Mouse (Mus musculus): ENCODE results near the gene L3mbtl3.

The L3mbtl3 gene

DNA sequence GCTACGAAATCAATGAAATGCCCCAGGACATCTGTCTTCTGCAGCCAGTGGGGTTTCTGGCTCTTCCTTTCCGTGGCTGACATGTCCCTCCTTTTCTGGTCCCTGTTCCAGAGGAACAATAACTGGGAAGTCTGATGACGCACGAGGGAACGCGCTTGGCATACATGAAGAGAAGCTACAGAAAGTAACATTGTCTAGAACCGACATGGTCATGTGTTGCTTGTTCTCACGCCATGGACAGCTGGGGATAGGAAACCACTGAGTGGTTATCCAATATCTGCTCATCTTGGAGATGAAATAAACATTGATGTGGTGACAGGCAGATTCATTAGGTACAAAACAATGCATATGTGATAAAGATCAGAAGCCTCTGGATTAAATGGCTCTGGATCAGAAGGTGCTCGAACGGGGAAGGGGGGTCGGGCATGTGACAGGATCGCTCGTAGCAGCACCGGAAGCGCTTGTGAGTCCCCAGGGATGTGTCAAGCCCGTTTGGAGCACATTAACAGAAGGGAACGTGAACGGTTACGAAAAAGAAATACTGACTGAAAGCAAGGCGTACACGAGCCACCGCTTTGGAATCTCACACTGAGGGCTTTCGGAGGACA is 37.8 kb downstream of the L3mbtl3 start:
- DNase-seq (ENCODE audit: low spot score), result no peak

- DNase-seq (ENCODE audit: low spot score), result no peak
These were observed 41.8 kb downstream of the L3mbtl3 start for GRCm38 (mm10) chr10:26333966-26334365.

DNA sequence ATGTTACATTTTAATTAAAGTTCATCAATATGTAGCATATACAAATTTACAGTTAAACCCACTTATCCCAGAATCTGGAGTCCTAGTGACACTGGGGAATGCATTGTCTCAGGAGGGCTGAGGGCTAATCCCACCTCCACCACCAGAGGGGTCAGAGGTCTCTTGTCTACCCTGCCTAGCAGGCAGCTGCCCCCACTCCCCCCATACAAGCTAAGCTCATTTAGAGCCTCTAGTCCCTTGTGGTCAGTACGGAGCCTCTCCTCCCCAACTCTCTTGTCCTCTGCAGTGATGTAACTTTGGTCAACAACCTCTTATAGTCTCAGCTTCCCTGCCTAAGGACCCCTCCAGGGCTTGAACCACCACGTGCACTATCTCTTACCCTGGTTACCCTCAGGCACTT is 43.0 kb downstream of the L3mbtl3 start:
- no peak for DNase-seq (ENCODE audit: low spot score)

DNA sequence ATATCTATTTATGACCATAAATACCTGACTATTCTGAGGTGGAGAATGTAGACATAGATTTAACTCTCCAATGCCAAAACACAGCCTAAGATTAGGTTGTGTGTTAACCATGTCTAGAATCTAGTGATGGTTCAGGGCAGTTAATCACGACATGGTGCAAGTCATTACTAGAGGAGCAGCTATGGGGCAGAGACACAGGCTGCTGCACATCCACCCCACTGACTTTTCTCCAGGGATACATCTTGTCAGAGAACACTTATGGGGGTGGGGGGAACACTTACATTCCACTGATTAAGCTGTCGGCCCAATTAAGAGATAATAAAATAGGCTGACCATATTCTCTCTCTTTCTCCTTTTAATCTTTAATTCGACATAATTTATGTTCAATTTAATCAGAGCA is 46.9 kb downstream of the L3mbtl3 start:
- no peak for DNase-seq (ENCODE audit: low spot score)

DNA sequence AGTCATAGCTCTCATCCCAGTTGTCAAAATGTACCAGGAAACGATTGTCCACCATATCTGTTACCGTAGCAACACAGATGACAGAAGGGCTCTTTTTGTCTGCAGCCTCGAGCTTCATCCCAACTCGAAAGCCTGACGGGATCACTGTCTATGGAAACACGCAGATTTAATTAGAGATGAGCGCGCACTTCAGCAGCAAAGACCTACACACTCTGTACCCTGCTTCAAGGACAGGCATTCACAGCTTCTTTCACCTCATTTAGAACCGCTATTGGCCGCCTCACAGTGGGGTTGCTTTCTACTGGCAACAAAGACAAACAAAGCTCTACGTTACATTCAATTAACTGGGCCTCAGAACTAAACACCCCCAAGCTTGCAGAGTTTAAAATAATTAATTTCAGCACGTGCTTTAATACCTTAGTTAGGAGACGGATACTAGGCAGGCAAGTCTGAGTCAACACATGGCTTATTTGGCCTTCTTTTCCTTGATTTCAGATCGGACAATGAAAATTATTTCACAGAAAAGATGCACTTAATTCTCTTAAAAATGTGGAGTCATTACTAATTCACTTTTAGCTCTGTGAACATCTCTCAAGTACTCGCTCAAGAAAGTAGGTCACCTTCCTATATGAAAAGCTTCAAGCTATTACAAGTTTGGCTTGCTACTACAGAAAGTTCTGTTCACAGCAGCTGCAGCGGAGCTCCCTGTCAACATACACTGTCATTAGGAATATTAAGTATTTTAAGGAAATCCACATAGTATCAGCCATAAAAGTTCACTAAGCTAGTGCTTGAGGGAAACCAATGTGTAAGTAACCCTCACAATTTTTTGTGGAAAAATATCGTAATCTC is 47.9 kb downstream of the L3mbtl3 start:
- DNase-seq (ENCODE audit: low spot score), result no peak

- DNase-seq (ENCODE audit: low spot score), result no peak
These were observed 48.5 kb downstream of the L3mbtl3 start for GRCm38 (mm10) chr10:26327291-26327690.

- no peak for DNase-seq (ENCODE audit: low spot score)
These were observed 50.5 kb downstream of the L3mbtl3 start for GRCm38 (mm10) chr10:26325320-26325719.

DNA sequence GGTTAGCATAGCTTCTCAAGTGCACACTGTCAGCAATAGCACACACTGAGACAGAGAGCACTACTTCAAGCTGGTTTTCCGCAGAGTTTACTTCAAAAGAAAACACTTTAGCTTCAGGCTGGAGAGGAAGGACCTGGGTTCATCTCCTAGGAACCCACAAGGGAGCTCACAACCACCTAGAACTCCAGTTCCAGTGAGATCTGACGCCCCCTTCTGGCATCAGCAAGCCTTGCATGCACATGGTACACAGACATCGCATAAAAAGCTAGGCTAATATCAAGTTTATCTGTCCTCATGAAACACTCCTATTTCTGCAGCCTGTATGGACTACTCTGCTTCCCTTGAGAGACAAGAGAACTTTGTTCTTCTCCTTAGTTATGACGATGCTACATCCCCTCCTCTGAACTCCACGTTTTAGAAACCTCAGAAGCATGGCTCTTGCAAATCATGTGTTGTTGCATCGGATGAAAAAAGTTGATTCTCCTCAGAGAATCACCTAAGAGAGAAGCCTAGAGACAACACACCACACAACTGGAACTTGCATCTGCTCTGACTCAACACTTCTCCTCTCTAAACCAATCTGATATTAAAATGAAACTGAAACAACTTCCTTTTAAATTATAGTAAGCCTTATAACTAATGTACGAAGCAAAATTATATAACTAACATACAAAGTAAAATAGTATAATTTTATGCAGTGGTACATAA is 53.3 kb downstream of the L3mbtl3 start:
- no peak for DNase-seq (ENCODE audit: low spot score)

DNA sequence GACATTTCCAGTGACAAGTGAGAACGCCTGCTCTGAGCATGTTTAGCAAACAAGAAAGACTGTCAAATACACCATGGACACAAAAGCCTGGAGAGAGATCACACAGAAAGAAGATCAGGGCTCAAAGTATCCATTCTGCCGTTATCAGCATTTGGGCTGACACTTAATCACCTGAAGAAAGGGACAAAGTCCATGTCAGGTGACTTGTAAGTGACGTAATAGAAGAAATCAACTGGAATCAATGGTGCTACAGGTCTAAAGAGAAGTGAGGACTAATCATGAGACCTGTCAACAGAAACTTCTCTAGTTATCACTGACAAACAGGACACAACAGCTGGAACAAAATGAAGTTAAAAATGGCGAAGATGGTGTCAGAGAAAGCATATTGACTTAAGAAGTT is 55.1 kb downstream of the L3mbtl3 start:
- DNase-seq (ENCODE audit: low spot score), result no peak

GRCm38 (mm10) chr10:26314327-26314726 is 61.4 kb downstream of the L3mbtl3 start:
- DNase-seq (ENCODE audit: low spot score), result no peak

- DNase-seq (ENCODE audit: low spot score), result no peak
These were observed 72.3 kb downstream of the L3mbtl3 start for GRCm38 (mm10) chr10:26303485-26303884.

- no peak for DNase-seq (ENCODE audit: low spot score)
These were observed 73.4 kb downstream of the L3mbtl3 start for GRCm38 (mm10) chr10:26302336-26302735.

DNA sequence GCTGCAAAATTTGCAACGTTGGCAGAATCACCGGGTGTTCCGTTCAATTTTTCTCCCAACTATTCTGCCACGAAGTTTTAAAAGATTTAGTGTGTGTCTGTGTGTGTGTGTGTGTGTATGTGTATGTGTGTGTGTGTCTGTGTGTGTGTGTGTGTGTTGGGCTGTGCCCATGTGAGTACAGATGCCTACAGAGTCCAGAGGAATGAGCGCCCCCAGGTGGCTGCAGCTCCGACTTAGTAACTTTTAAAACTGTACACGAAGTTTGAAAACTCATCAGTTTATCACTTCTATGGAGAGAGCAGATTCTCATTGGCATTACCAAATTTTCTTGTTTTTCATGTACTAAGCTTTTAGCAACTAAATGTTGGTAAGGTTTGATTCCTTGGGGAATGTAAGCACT is 78.1 kb downstream of the L3mbtl3 start:
- DNase-seq (ENCODE audit: low spot score), result no peak

DNA sequence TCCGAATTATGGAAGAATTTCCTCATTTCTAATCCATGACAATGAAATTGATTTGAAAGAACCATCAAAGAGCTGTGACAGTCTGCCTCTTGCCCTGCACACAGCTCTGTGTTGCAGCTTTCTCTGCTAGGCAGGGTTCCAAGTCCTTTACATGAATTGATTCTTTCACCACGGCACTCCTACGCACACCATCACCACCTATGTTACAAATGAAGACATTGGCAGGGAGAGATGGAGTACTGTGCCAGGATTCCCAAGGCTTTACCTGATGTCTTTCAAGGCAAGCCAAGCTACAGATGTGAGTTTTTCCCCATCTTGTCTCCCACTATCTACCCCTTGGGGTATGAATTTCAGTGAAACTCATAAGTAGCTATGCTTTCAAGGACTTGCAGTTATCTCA is 78.6 kb downstream of the L3mbtl3 start:
- no peak for DNase-seq (ENCODE audit: low spot score)

- no peak for DNase-seq (ENCODE audit: low spot score)
These were observed 88.6 kb downstream of the L3mbtl3 start for GRCm38 (mm10) chr10:26287136-26287535.

DNA sequence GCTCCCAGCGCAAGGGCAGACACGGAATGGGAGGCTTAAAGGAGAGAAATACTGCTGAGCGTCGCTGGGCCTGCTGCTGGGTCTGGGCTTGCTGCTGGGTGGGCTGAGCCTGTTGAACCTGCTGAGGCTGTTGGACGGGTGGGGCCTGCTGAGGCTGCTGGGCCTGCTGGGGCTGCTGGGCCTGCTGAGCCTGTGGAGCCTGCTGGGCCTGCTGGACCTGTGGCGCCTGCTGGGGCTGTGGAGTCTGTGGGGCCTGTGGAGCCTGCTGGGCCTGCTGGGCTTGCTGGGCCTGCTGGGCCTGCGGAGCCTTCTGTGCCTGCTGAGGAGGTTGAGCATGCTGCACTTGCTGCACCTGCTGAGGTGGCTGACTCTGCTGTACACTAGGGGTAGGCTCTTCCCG is 95.8 kb downstream of the L3mbtl3 start:
- no peak for DNase-seq (ENCODE audit: low spot score)

GRCm38 (mm10) chr10:26275414-26275813 is 100.4 kb downstream of the L3mbtl3 start:
- DNase-seq (ENCODE audit: low spot score), result no peak

DNA sequence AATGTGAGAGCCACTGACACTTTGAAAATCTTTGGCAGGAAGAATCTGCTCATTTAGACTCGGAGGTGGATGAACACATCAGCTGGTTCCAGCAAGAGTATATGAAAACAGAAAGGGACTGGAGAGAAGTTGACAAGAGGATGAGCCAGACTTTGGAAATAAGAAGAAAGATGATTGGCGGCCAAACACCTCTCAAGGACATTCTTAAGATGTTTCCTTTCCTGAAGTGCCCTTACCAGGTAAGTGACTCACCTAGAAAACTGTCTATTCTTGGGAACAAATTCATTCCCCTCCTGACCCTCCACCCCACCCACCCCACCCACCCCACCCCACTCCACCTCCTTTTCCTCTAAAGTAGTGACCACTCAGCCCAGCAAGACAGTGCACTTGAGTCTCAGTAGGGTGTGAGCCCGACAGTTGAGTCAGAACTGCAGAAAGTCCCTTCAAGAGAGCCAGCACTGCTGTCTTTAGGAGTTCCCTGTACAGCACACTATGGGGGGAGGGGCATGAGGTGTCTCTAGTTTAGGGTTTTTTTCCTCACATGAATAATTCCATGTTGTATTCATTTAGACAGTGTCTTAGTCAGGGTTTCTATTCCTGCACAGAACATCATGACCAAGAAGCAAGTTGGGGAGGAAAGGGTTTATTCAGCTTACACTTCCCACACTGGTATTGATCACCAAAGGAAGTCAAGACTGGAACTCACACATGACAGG is 111.9 kb downstream of the L3mbtl3 start:
- DNase-seq (ENCODE audit: low spot score), result no peak

GRCm38 (mm10) chr10:26259908-26260307 is 115.9 kb downstream of the L3mbtl3 start:
- DNase-seq (ENCODE audit: low spot score), result no peak

GRCm38 (mm10) chr10:26249426-26250165 is 126.2 kb downstream of the L3mbtl3 start:
- no peak for DNase-seq (ENCODE audit: low spot score)

DNA sequence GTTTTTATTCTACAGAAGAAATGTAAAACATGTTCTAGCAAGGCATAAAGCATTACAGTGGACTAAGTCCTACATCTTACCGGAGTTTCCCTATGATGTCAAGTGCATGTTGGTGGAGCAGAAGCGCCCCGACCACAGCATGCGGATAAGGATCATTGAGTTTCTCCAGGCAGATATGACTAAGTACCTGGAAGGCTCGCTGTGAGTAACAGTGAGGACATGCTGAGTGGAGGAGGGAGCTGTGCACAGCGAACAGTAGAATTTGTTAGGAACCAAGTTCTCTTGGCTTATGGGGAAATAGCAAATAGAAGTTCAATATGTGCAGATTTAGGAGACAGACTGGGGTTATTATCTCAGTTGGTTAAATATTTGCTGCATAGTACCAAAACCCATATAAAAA is 131.3 kb downstream of the L3mbtl3 start:
- DNase-seq (ENCODE audit: low spot score), result no peak

- no peak for DNase-seq (ENCODE audit: low spot score)
These were observed 132.6 kb downstream of the L3mbtl3 start for GRCm38 (mm10) chr10:26243203-26243602.
